Mouse (Mus musculus) cerebellum, adult 11 months (tissue): ENCODE results near the gene Erap1.
"Not testable (repeated sequence)": the region's sequence is repeated elsewhere in the genome, so short reads cannot be mapped to it uniquely, and the experiment has no call there.

Experiments
- DNase-seq: peaks from one replicate; pipeline ENCODE4 v3.0.0; 2022

Gene Erap1

DNA sequence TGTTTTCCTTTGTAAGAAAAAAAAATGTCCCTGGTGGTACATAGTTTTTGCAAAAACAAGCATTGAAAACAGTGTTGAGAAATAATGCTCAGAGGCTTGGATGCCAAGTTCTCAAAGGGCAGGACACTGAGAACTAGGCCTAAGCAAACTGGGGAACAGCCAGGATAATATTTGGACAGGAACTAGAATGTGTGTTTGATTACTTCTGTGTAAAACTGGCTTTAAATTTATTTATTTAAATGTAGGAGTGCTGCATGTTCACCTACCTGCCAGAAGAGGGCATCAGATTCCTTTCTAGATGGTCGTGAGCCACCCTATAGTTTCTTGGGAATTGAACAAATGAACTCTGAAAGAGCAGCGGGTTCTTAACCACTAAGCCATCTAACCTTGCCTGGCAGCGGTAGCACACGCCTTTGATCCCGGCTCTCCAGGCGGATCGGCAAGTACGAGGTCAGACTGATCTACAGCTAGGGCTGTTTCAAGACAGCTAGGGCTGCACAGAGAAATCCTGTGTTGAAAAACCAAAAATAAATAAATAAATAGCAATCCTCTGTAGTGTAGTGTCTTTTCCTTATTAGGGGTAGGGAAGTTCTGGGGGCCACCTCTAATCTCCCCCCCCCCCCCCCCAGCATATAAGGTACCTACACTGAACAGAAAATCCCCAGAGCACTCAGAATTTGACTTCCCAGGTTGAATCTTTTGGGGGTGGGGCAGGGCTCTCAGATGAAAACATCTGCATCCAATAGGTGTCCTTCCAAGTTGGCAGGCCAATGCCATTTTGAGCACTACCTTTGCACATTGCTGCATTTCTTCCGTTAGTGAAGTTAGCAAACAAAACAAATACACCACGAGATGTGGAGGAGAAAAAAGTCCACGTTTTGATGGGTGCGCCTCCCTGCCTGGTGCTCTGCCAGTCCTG, at the start of gene Erap1:
TSS of gene Erap1 (plus strand) at position 776 of the 919 bp plus-strand sequence.
- DNase-seq: peak; percentile 26

DNA sequence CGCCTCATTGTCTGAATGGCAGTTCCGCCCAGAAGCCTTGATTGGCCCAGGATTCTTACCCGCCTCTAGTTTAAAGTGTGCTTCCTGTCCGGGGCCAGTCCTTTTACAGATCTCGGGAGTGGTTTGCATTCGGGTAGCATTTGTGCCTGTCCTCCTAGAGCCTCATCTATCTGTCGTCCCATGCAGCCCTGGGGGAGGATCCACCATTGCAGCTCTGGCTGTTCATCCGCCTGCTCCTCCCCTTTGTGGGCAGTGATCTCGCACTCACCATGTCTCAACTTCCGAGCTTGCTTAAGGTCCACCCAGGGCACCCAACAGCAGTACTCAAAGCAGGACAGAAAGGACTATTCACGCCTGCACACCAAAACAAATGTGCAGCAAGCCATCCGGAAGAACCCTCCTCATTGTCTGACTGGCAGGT, 48.0 kb upstream of the Erap1 start:
- not testable (repeated sequence) for DNase-seq

DNA sequence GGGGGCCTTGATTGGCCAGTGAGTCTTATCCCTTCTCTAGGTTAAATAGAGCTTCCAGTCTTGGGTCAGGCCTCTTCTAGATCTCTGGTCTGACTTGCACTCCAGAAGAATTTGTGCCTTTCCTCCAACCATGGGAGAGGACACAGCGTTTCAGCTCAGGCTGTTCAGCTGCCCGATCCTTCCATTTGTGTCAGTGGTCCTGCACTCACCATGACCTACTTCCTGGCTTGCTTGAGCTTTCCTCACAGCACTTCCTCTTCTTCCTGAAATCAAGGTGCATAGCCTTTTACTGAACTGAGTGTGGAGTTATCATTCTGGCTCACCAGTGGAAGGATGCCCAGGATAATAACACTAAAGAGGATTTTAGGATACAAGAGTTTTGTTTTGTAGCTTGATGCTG, 47.5 kb upstream of the Erap1 start:
- DNase-seq: not testable (repeated sequence)

DNA sequence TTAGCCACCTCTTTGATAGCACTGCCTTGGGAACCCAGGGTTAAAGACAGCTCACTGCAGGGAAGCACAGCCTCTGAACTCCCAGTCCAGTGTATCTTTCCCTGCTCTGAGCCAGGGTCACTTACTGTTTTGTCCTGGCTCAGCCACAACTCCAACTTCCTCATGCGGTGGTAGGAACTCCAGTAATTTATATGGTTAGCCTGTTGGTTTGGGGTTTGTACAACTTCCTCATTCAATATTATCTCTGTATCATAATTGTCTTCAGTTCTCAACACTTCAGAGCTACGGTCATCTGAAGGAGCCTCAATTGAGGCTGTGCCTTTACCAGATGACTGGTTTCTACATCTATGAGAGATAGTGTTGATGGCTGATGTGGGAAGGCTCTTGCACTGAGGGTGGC, 42.3 kb upstream of the Erap1 start:
- DNase-seq: not testable (repeated sequence)

DNA sequence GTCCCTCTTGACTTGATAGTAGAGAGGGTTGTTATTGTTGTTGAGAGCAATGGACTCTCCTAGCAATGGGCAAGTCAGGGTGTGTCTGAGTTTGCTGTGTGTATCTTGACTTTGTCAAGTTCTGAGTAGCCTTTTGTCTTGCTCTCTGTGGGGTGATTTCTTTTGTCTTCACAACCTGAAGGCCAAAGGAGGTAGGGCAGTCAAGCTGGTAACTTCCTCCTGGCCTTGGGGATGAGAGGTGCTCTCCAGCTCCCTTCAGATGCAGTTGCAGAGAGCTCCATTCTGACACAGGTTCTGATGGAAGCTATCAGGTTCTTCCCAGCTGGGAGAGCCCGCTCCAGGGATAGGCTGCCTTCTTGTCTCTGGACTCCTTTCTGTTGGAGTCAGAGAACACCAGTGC, 37.6 kb upstream of the Erap1 start:
- DNase-seq: not testable (repeated sequence)

DNA sequence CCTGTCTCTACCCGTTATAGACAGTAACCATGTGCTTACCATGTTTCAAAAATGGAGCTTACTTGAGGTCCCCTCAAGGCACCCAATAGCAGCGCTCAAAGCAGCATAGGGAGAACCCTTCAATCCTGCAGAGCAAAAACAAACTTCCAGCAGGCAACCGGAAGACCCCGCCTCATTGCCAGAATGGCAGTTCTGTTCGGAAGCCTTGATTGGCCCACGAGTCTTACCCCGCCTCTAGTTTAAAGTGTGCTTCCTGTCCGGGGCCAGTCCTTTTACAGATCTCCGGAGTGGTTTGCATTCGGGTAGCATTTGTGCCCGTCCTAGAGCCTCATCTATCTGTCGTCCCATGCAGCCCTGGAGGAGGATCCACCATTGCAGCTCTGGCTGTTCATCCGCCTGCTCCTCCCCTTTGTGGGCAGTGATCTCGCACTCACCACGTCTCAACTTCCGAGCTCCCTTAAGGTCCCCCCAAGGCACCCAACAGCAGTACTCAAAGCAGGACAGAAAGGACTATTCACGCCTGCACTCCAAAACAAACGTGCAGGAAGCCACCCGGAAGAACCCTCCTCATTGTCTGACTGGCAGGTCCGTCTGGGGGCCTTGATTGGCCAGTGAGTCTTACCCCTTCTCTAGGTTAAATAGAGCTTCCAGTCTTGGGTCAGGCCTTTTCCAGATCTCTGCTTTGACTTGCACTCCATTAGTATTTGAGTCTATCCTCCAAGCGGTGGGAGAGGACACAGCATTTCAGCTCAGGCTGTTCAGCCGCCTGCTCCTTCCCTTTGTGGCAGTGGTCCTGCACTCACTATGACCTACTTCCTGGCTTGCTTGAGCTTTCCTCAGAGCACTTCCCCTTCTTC, 22.0 kb upstream of the Erap1 start:
- peak; percentile 64 for DNase-seq

DNA sequence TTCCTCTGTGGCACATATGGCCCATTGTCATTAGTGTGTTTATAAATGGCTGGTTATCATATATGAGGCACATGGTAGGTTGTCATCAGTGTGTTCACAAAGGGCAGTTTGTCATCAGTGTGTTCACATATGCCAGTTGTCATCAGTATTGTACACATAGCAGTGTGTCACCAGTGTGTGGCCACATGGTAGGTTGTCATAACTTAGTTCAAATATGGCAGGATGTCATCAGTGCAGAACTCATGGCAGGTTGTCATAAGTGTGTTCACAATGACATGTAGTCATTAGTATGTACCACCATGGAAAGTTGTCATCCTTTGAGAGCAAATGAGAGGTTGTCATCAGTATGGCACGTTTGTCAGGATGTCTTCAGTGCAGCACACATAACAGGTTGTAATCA, 7.0 kb upstream of the Erap1 start:
- DNase-seq: no peak

DNA sequence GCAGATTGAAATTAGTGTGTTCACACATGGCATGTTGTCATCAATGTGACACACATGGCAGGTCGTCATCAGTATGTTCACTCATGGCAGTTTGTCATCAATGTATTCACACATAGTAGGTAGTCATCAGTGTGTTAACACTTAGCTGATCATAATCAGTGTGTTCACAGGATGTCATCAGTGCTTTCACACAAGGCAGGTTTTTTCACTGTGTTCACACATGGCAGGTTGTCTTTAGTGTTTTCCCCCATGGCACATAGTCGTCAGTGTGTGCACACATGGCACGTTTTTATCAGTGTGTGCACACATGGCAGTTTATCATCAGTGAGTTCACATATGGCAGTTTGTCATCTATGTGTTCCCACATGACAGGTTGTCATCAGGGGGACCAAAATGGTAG, 6.5 kb upstream of the Erap1 start:
- DNase-seq: no peak

DNA sequence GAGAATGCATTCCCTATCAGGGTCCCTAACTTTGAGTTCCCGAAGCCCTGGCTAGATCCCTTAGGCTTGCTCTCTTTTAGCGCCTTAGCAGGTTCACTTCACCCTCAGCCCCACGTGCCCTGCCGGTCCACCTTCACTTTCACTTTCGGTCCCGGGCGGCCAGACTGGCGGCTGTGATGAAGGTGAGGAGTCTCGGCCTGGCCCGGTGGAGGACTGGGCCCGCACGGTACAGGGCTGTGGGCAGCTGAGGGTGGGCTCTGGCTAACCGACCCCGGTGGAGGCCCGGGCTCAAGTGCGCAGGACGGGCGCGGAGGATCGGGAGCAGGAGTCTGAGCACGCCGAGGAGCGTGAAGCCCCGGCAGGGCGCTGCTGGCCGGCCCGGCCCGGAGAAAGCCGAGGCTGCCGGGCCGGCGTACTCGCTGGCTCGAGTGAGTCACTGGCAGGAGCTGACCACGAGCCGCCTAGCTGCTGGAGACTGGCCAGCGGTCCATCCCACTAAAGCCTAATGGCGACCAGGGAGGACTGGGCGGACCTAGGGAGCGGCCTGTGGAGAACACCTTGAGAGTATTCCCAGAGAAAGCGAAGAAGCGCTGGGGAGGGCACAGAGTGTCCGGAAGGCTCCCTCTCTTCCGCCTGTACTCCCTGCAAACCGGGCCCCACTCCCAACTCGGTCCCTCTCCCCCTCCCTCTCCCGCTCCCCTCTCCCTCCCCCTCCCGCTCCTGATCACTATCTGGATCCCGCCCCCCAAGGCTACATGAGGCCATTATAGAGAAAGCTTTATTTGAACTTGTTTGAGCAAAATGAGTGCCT, 549 bp downstream of the Erap1 start:
- DNase-seq: peak; percentile 77

DNA sequence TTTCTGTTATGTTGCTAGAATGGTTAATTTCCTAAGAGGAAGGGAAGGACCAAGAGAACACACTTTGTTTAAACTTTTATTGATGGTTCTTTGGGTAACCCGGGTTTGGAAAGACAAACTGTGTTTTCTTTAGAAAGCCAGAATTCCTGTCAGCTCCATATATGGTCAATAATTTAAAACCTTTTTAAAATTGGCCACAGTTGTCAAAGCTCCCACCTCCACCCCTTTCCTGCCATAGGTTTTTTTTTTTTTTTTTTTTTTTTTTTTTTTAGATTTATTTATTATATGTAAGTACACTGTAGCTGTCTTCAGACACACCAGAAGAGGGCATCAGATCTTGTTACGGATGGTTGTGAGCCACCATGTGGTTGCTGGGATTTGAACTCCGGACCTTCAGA, 1.2 kb downstream of the Erap1 start:
- DNase-seq: not testable (repeated sequence)

DNA sequence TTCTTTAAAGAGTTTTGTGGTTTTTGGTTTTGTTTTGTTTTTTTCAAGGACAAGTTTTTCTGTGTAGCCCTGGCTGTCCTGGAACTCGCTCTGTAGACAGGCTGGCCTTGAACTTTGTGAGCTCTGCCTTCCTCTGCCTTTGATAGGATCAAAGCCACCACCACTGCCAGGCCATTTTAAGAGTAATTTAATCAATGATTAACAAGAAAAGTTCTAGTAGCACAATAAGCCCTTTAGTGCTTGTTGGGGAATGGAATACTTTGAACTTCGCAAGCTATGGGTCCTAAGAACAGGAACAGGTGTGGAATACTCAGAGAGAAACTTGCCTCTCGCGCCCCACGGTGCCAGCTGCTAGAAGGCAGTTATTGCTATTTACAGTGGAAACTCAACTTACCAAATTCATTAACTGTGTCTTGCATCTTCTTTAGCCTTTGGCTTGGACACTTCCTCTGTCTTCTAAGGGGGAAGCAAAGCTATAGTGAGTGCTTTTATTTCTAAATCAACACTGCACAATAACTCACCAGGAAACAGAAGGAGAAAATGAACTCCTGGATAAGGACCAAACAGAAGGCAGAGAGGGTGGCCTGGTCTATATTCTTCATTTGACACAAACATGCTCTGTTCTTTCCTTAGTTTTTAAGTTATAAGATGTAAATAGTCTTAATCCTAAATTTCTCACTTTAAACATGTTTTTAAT, 56.3 kb downstream of the Erap1 start:
- no peak for DNase-seq

DNA sequence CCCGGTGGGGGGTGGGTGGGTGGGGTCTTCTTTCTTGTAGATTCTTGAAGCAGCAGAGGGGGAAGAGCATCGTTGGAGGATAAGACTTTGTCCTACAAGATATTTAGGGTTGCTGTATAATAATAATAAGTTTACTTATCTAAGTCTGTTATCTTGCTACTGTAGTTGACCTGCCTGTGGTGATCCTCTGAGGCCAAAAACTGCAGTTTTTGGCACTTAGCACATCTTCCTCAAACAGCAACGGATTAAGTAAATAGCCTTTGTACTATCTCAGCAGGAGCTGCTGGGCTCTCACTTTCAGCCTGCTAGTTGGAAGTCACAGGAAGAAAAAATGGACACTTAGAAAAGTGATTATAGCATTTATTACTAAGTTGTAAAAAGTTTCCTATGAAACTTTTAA, 56.9 kb downstream of the Erap1 start:
- no peak for DNase-seq

DNA sequence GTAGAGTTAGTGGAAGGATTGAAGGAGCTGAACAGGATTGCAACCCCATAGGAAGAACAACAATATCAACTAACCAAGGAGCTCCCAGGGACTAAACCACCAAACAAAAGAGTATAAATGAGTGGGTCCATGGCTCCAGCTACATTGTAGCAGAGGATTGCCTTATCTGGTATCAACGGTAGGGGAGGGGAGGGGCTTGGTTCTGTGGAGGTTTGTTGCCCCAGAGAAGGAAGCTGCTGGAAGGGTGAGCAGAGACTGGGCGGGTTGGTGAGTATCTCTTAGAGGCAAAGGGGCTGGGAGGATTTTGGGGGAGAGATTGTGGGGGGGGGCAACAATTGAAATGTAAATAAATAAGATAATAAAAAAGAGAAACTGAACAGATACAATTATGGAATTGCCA, 79.6 kb downstream of the Erap1 start:
- DNase-seq: no peak

DNA sequence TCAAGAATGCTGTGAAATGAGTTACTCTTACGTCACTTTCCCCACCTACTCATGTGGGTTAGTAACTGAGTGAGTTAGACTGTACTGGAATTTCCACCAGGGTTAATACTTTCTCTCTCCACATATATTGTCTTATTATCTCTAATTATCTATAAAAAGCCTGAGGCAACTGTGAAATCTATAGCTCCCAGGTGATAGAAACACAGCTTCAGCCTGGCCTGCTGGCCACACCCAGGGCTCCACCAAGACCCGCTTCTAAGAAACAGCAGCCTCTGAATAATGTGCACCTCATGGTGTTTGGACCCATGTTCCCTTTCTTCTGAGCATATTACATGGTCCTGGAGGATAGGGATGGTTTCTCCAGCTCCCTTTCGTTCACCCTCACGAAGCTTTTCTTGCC, 94.4 kb downstream of the Erap1 start:
- DNase-seq: no peak

DNA sequence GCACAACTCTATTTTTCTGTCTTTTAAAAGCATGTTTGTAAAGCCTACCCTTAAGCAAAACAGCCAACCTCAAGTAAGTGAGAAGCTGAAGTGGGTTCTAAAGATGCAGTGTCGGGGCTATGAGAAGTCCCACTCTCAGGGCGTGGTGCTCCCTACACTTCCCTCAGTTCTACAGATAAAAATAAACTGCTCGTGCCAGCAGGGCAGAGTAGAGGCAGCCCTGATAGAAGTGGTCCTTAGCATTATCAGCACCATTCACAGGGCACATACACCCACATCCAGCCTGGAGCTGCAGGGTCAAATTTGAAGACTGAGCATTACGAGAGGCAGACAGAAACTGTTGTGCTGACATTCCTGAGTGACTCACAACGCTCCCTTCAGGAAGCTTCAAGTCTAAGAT, 96.5 kb downstream of the Erap1 start:
- DNase-seq: no peak

DNA sequence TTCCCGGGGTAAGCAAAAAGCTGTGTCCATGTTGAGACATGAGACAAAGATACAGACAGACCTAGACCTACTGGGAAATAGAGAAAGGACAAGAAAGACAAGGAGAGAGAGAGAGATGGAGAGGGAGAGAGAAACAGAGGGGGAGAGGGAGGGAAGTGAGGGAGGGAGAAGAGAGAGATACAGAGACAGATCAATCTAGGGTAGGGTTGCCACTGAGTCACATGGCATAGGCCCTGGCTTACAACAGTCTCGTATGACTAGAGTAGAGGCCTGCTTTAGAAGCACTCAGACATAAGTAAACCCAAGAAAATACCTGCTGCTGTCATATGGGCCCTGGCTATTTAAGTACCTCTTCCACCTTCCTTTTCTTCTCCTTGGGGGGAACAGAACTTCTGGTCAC, 97.0 kb downstream of the Erap1 start:
- DNase-seq: no peak
